Mouse (Mus musculus) MEL (cell line): ENCODE results near the gene Hcls1. TPM values are rescaled to one million over a fixed set of nuclear protein-coding genes. Genes with fewer than 3 reads are reported as not detected.

ENCODE experiments used
- DNase-seq: peaks from one replicate; pipeline ENCODE4 v3.0.0; 2011; ENCODE audit warnings: low read depth, low spot score
- H3K27ac ChIP-seq: 2 replicates; pipeline ENCODE4 v1.5.1; 2012; ENCODE audit warnings: low read depth, mild to moderate bottlenecking, control low read depth, low read length, moderate library complexity; ENCODE audit not compliant: control insufficient read depth
- H3K27me3 ChIP-seq, 2 experiments: fragments of 150-350 bp in 1 of 2; sonication (generic) in 1 of 2; 2 replicates each; pipeline ENCODE4 v1.6.1; 2012; ENCODE audit warnings: low read length in 2 of 2, mild to moderate bottlenecking in 2 of 2, improper control_type of control experiment in 1 of 2, moderate library complexity in 1 of 2; ENCODE audit not compliant: insufficient read depth in 2 of 2, control insufficient read depth in 1 of 2
- H3K36me3 ChIP-seq, 2 experiments: 2 replicates each; pipeline ENCODE4 v1.6.1; 2012 to 2014; ENCODE audit warnings: low read length in 2 of 2, improper control_type of control experiment in 1 of 2, inconsistent platforms in 1 of 2, mild to moderate bottlenecking in 1 of 2; ENCODE audit not compliant: insufficient read depth in 2 of 2, control insufficient read depth in 1 of 2
- H3K4me1 ChIP-seq, 2 experiments: fragments of 150-350 bp in 1 of 2; sonication (generic) in 1 of 2; 2 replicates each; pipeline ENCODE4 v1.6.1; 2012; ENCODE audit warnings: low read length in 2 of 2, improper control_type of control experiment in 1 of 2, mild to moderate bottlenecking in 1 of 2; ENCODE audit not compliant: insufficient read depth in 2 of 2, control insufficient read depth in 1 of 2
- H3K4me3 ChIP-seq, 2 experiments: fragments of 150-350 bp in 1 of 2; sonication (generic) in 1 of 2; 2 replicates each; pipeline ENCODE4 v1.5.1; 2012; ENCODE audit warnings: low read depth in 2 of 2, low read length in 2 of 2, mild to moderate bottlenecking in 2 of 2, moderate library complexity in 2 of 2, control low read depth in 1 of 2, improper control_type of control experiment in 1 of 2; ENCODE audit not compliant: control insufficient read depth in 1 of 2, insufficient read depth in 1 of 2
- H3K79me2 ChIP-seq: 2 replicates; pipeline ENCODE4 v1.6.1; 2012; ENCODE audit warnings: mild to moderate bottlenecking, low read length, moderate library complexity; ENCODE audit not compliant: control insufficient read depth, poor library complexity, insufficient read depth
- H3K9ac ChIP-seq: 2 replicates; pipeline ENCODE4 v1.6.1; 2012; ENCODE audit warnings: low read depth, mild to moderate bottlenecking, control low read depth, low read length, moderate library complexity; ENCODE audit not compliant: control insufficient read depth, poor library complexity, severe bottlenecking
- H3K9me3 ChIP-seq: fragments of 150-350 bp; sonication (generic); replicated peaks from 2 replicates; pipeline ENCODE4 v1.6.1; 2012; ENCODE audit warnings: mild to moderate bottlenecking, low read length, improper control_type of control experiment, moderate library complexity; ENCODE audit not compliant: insufficient read depth
- CTCF ChIP-seq, 3 experiments: IDR thresholded peaks in 2 of 3; conservative IDR thresholded peaks in 1 of 3; 2 replicates each; pipeline ENCODE4 v1.5.1; 2011 to 2012; ENCODE audit warnings: low read length in 3 of 3, low read depth in 2 of 3, mild to moderate bottlenecking in 2 of 3, improper control_type of control experiment in 1 of 3, inconsistent platforms in 1 of 3, mixed read lengths in 1 of 3, moderate library complexity in 1 of 3; ENCODE audit not compliant: control insufficient read depth in 1 of 3, insufficient read depth in 1 of 3, poor library complexity in 1 of 3, severe bottlenecking in 1 of 3
- ELF1 ChIP-seq: IDR thresholded peaks from 2 replicates; pipeline ENCODE4 v1.6.1; 2014; ENCODE audit warnings: low read depth, mild to moderate bottlenecking, inconsistent platforms, low read length, improper control_type of control experiment, moderate library complexity
- ETS1 ChIP-seq: IDR thresholded peaks from 2 replicates; pipeline ENCODE4 v1.6.1; 2012; ENCODE audit warnings: low read depth, mild to moderate bottlenecking, inconsistent platforms, low read length, improper control_type of control experiment, moderate library complexity
- MEF2A ChIP-seq: IDR thresholded peaks from 2 replicates; pipeline ENCODE4 v1.6.1; 2014; ENCODE audit warnings: low read depth, mild to moderate bottlenecking, inconsistent platforms, low read length, improper control_type of control experiment; ENCODE audit not compliant: poor library complexity, insufficient replicate concordance, severe bottlenecking; ENCODE audit errors: extremely low read depth
- MXI1 ChIP-seq: IDR thresholded peaks from 2 replicates; pipeline ENCODE4 v1.6.1; 2011; ENCODE audit warnings: mild to moderate bottlenecking, low read depth, low read length, improper control_type of control experiment
- NRF1 ChIP-seq: IDR thresholded peaks from 2 replicates; pipeline ENCODE4 v1.6.1; 2014; ENCODE audit warnings: low read depth, mild to moderate bottlenecking, inconsistent platforms, low read length, improper control_type of control experiment, moderate library complexity; ENCODE audit not compliant: poor library complexity, insufficient read depth, severe bottlenecking
- RAD21 ChIP-seq: IDR thresholded peaks from 2 replicates; pipeline ENCODE4 v1.6.1; 2011; ENCODE audit warnings: mild to moderate bottlenecking, low read depth, low read length, improper control_type of control experiment
- RCOR1 ChIP-seq: IDR thresholded peaks from 2 replicates; pipeline ENCODE4 v1.6.1; 2012; ENCODE audit warnings: low read depth, mild to moderate bottlenecking, inconsistent platforms, low read length, improper control_type of control experiment
- SIN3A ChIP-seq: IDR thresholded peaks from 2 replicates; pipeline ENCODE4 v1.6.1; 2012; ENCODE audit warnings: low read length, improper control_type of control experiment, inconsistent platforms
- SMC3 ChIP-seq: IDR thresholded peaks from 2 replicates; pipeline ENCODE4 v1.6.1; 2011; ENCODE audit warnings: low read depth, low read length, improper control_type of control experiment
- USF1 ChIP-seq: IDR thresholded peaks from 2 replicates; pipeline ENCODE4 v1.6.1; 2014; ENCODE audit warnings: low read depth, mild to moderate bottlenecking, inconsistent platforms, low read length, improper control_type of control experiment, moderate library complexity
- USF2 ChIP-seq, 2 experiments: IDR thresholded peaks; 2 replicates each; pipeline ENCODE4 v1.6.1; 2011 to 2012; ENCODE audit warnings: improper control_type of control experiment in 2 of 2, low read length in 2 of 2, borderline replicate concordance in 1 of 2, inconsistent platforms in 1 of 2, low read depth in 1 of 2, mild to moderate bottlenecking in 1 of 2; ENCODE audit not compliant: insufficient read depth in 1 of 2
- ZC3H11A ChIP-seq: IDR thresholded peaks from 2 replicates; pipeline ENCODE4 v1.6.1; 2012; ENCODE audit warnings: low read depth, mild to moderate bottlenecking, inconsistent platforms, low read length, improper control_type of control experiment
- ZKSCAN1 ChIP-seq: IDR thresholded peaks from 2 replicates; pipeline ENCODE4 v1.6.1; 2012; ENCODE audit warnings: low read depth, mild to moderate bottlenecking, inconsistent platforms, low read length, improper control_type of control experiment, moderate library complexity
- polyA plus RNA-seq, 2 experiments: library from polyadenylated mRNA; stranded (reverse) in 1 of 2; unstranded in 1 of 2; fragments of >175 nt in 1 of 2; fragments of >200 nt in 1 of 2; gene quantifications; 2 replicates each; pipeline versions ENCODE4 v1.2.1 to v1.2.4; 2012; ENCODE audit warnings: low replicate concordance in 2 of 2, low read depth in 1 of 2; ENCODE audit not compliant: insufficient read length in 2 of 2, insufficient read depth in 1 of 2, missing spikeins in 1 of 2
- total RNA-seq: library from RNA; depleted of rRNA; stranded (reverse); fragments of 300-350 nt; gene quantifications from 2 replicates; pipeline ENCODE4 v1.2.3, GENCODE M21; 2012

Gene Hcls1
- total and polyA plus RNA-seq, 3 experiments: 57.4 to 91.4 TPM; not detected in 1

DNA sequence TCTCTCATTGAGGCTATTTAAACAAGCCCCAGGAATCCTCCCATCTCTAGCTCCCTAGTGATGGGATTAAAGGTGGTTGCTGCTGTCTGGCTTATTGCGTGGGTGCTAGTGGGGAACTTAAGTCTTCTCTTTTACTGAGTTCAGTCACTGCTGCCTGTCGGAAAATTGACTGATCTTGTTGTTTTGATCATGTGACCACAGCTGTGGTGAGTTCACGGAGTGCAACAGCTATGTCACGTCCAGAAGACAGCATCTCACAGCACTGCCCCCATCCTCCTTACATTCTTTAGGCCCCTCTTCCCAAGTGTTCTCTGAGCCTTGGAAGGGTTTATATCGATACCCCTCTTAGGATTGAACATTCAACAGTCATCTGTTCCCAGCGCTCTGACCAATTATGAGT lies 74.5 kb downstream of the Hcls1 start:
- 0 out of 2 replicates have a peak, but pooled peaks have one; percentile 32 for TF ChIP-seq USF1
- no peak for TF ChIP-seq NRF1
- no peak for TF ChIP-seq RAD21
- no peak for TF ChIP-seq ELF1
- no peak for TF ChIP-seq MEF2A
- TF ChIP-seq ZKSCAN1: no peak
- TF ChIP-seq USF2 (IDR thresholded peaks at IDR 0.05; ENCODE audit: borderline replicate concordance in 1 of 2, insufficient read depth in 1 of 2, low read depth in 1 of 2, low read length in 2 of 2): no peak
- TF ChIP-seq MXI1: no peak
- H3K4me3 ChIP-seq: no peak overlapping the region
- no peak for DNase-seq

GRCm38 (mm10) chr16:37010370-37010769 lies 75.6 kb downstream of the Hcls1 start:
- Histone ChIP-seq H3K4me1 (peaks cover 0 to 11% of the 10 kb centered on the region in 2 experiments; a peak in 1 of 4 replicates), H3K27ac (no peak overlapping the region), H3K36me3 (peaks cover 0 to 11% of the 10 kb centered on the region in 2 experiments; a peak in 3 of 4 replicates), H3K9ac (no peak overlapping the region; the same call in 1 of the 2 replicates), H3K27me3 (peaks cover 0 to under 1% of the 10 kb centered on the region in 2 experiments; a peak in 3 of 4 replicates), H3K9me3 (no peaks in the 10 kb centered on the region), H3K4me3 (peak overlapping the region; percentile 21 to 63), H3K79me2 (peaks cover 16% of the 10 kb centered on the region)
- peak; percentile 83 for DNase-seq
- peak; percentile 98 for TF ChIP-seq RAD21
- TF ChIP-seq RCOR1: no peak
- peak; percentile 61 for TF ChIP-seq SIN3A
- peak in 2 of 3 experiments; percentile 45 to 86; a peak in 4 of 6 replicates for TF ChIP-seq CTCF (IDR thresholded peaks at IDR 0.05 in 2 of 3, conservative IDR thresholded peaks at IDR 0.05 in 1 of 3; ENCODE audit: control insufficient read depth in 1 of 3, insufficient read depth in 1 of 3, low read depth in 2 of 3, low read length in 3 of 3, poor library complexity in 1 of 3, severe bottlenecking in 1 of 3)
- peak; percentile 86 for TF ChIP-seq ZC3H11A
- no peak for TF ChIP-seq ETS1
- peak; percentile 84 for TF ChIP-seq SMC3

More for the DNA sequence above, 74.5 kb downstream of the Hcls1 start:
- no peaks in the 10 kb centered on the region for H3K9me3 ChIP-seq
- H3K27me3 ChIP-seq: peaks cover 0 to 8% of the 10 kb centered on the region in 2 experiments; a peak in 3 of 4 replicates
- peaks cover 0 to 11% of the 10 kb centered on the region in 2 experiments; a peak in 3 of 4 replicates for H3K36me3 ChIP-seq
- H3K27ac ChIP-seq: no peak overlapping the region
- peaks cover 0 to 11% of the 10 kb centered on the region in 2 experiments; a peak in 1 of 4 replicates for H3K4me1 ChIP-seq
- H3K9ac ChIP-seq: no peak overlapping the region
- peaks cover 16% of the 10 kb centered on the region for H3K79me2 ChIP-seq
